Mouse (Mus musculus) embryonic facial prominence, embryonic 13.5 days (tissue): Measurements from ENCODE around the gene Spata31. TPM values are rescaled to one million over a fixed set of nuclear protein-coding genes. Genes with fewer than 3 reads are reported as not detected.
A peak's percentile ranks its signal among the peaks of the same experiment; 100 is the strongest.

ENCODE experiments used
- ATAC-seq: fragments of 200-750 bp; cut with Nextera tagmentation; 2 replicates; pipeline ENCODE4 v1.8.0; 2017; ENCODE audit warnings: low read depth; ENCODE audit not compliant: insufficient number of reproducible peaks, insufficient read depth, low FRiP score, low TSS enrichment
- H3K27ac ChIP-seq: fragments of 300-500 bp; sonication (generic); 2 replicates; pipeline ENCODE4 v1.5.1; 2015; ENCODE audit warnings: moderate library complexity, mild to moderate bottlenecking, inconsistent platforms
- H3K27me3 ChIP-seq: fragments of 300-500 bp; sonication (generic); 2 replicates; pipeline ENCODE4 v1.6.1; 2015; ENCODE audit warnings: mild to moderate bottlenecking, inconsistent platforms
- H3K36me3 ChIP-seq: fragments of 300-500 bp; sonication (generic); 2 replicates; pipeline ENCODE4 v1.6.1; 2015; ENCODE audit warnings: mild to moderate bottlenecking, inconsistent platforms
- H3K4me1 ChIP-seq: fragments of 300-500 bp; sonication (generic); 2 replicates; pipeline ENCODE4 v1.6.1; 2015; ENCODE audit warnings: inconsistent platforms
- H3K4me2 ChIP-seq: fragments of 300-500 bp; sonication (generic); 2 replicates; pipeline ENCODE4 v1.6.1; 2015; ENCODE audit warnings: moderate library complexity, mild to moderate bottlenecking, inconsistent platforms
- H3K4me3 ChIP-seq: fragments of 300-500 bp; sonication (generic); 2 replicates; pipeline ENCODE4 v1.5.1; 2015; ENCODE audit warnings: mild to moderate bottlenecking, inconsistent platforms
- H3K9ac ChIP-seq: fragments of 300-500 bp; sonication (generic); 2 replicates; pipeline ENCODE4 v1.6.1; 2015; ENCODE audit warnings: mild to moderate bottlenecking, inconsistent platforms
- H3K9me3 ChIP-seq: fragments of 300-500 bp; sonication (generic); 2 replicates; pipeline ENCODE4 v1.6.1; 2016; ENCODE audit warnings: inconsistent platforms
- WGBS: fragments of 180-500 bp; shearing (Covaris S2); methylation state at CpG from one replicate; pipeline ENCODE4 v1.1.7; 2015; ENCODE audit warnings: mixed read lengths; 5-methylcytosine and 5-hydroxymethylcytosine counted together
- polyA plus RNA-seq: library from polyadenylated mRNA; unstranded; fragments of >200 nt; fragmentation: Nextera tagmentation; extraction: Ambion mirVana; gene quantifications from 2 replicates; pipeline ENCODE4 v1.2.1, GENCODE M21; 2015

The Spata31 gene
- not detected in 2 replicates for polyA plus RNA-seq

GRCm38 (mm10) chr13:64917191-64917590 lies at the start of gene Spata31:
Spata31 (plus strand) TSS chr13:64917406.
- H3K4me3 ChIP-seq: no peak within 1 kb of the TSS
- H3K36me3 ChIP-seq: no peaks in the 10 kb centered on the region
- ATAC-seq: no peak
- no peak within 1 kb of the TSS for H3K4me2 ChIP-seq
- H3K27me3 ChIP-seq: no peaks in the 10 kb centered on the region
- H3K9ac ChIP-seq: no peak within 1 kb of the TSS
- H3K27ac ChIP-seq: no peak within 1 kb of the TSS
- H3K9me3 ChIP-seq: no peaks in the 10 kb centered on the region
- H3K4me1 ChIP-seq: no peaks in the 10 kb centered on the region
- 82% methylated on average over 1 of the region's 1 CpGs for WGBS

- 44% methylated on average over 1 of the region's 1 CpGs for WGBS
- Histone ChIP-seq H3K27ac (no peak overlapping the region), H3K9ac (no peak overlapping the region), H3K4me3 (no peak overlapping the region), H3K27me3 (no peaks in the 10 kb centered on the region), H3K4me2 (no peak overlapping the region), H3K9me3 (no peaks in the 10 kb centered on the region; the same call in 1 of the 2 replicates), H3K4me1 (no peaks in the 10 kb centered on the region), H3K36me3 (no peaks in the 10 kb centered on the region)
- no peak for ATAC-seq
These were observed 14.1 kb upstream of the Spata31 start for GRCm38 (mm10) chr13:64903132-64903531.

GRCm38 (mm10) chr13:64903585-64904208 lies 13.5 kb upstream of the Spata31 start, which contains the start of gene Cntnap3:
Cntnap3 (minus strand) TSS chr13:64903955.
- Histone ChIP-seq H3K4me2 (peak within 1 kb of the TSS; percentile 47), H3K27ac (no peak within 1 kb of the TSS), H3K4me3 (0 out of 2 replicates have a peak within 1 kb of the TSS, but pooled peaks have one; percentile 17), H3K9ac (no peak within 1 kb of the TSS), H3K9me3 (no peaks in the 10 kb centered on the region; the same call in 1 of the 2 replicates), H3K36me3 (no peaks in the 10 kb centered on the region), H3K4me1 (no peaks in the 10 kb centered on the region), H3K27me3 (no peaks in the 10 kb centered on the region)
- 7% methylated on average over 16 of the region's 16 CpGs for WGBS
- no peak for ATAC-seq

Other genes with a start within 250 kb of the Spata31 start
- gene Cntnap3, start 13.5 kb upstream of the Spata31 start, polyA plus RNA-seq: 0.17 and 0.25 TPM in 2 replicates
- not detected in 2 replicates for gene Spata31d1c, start 115.7 kb downstream of the Spata31 start, polyA plus RNA-seq
- gene Prss47, start 135.4 kb downstream of the Spata31 start, polyA plus RNA-seq: not detected in 2 replicates
- gene Mfsd14b, start 195.6 kb downstream of the Spata31 start, polyA plus RNA-seq: 54.5 and 55.9 TPM in 2 replicates
- not detected in 2 replicates for gene Olfr465-ps1, start 220.7 kb downstream of the Spata31 start, polyA plus RNA-seq
- gene Olfr466, start 232.8 kb downstream of the Spata31 start, polyA plus RNA-seq: not detected in 2 replicates